Mouse (Mus musculus) right cerebral cortex, postnatal 36 days (tissue): ENCODE data around the gene Grap2.

Experiments used
- DNase-seq, 2 experiments: peaks; one replicate each; pipeline ENCODE4 v3.0.0; 2022; ENCODE audit warnings: low spot score in 2 of 2, mixed read lengths in 1 of 2

Gene Grap2

GRCm38 (mm10) chr15:80599843-80600242 is 27.4 kb downstream of the Grap2 start:
- DNase-seq, result no peak

DNA sequence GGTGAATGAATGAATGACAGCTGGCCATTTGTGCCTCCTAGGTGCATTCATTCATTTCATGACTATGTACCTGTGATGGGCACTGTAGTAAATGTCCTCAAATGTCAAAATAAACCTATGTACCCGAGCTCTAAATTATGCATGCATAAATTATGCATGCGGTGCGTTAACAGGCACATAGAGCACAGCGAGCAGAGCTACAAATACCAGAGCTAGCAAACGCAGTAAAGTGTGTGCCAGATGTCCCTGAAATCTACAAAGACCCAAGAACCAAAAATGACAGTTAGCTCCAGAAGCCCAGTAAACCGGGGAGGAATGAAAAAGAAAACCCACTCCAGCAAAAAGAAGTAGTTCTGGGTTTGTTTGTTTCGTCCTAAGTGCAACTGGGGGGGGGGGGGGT is 29.1 kb downstream of the Grap2 start:
- no peak for DNase-seq

- no peak for DNase-seq
Measured at GRCm38 (mm10) chr15:80602487-80602886, 30.1 kb downstream of the Grap2 start.

DNA sequence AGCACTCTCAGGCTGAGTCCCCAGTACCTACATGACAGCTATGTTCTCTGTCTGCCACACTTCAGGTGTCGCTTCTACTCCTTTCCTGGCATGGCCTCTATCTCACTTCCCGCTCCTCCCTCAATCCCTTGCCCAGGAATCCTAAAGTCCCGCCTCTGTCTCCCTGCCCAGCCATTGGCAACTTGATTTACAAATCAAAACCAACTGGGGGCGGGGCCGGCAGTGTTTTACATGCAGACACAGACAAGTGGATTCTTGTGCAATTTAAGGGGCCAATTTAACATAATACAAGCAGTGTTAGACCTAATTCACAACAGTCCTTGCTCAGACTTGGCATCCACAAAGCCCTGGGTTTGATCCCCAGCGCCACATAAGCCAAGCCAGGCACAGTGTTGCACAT is 31.6 kb downstream of the Grap2 start:
- DNase-seq, result no peak

DNA sequence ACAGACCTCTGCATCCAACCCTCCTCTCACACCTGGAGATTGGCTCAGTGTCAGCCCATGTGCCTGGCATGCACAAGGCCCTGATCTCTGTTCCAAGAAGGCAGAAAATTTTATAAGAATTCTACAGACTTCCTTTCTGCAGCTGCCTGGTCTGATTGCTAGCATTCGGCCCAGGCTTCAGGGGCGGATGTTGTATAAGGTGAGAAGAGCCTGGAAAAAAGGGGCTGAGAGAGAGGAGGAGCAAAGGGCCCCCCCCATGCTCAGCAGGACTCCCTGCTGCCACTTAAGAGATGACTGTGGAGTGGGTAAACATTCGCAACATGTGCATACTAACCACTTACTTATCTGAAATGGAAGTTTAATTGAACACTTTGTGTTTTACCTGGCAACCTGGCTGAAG is 35.6 kb downstream of the Grap2 start:
- no peak for DNase-seq

- DNase-seq, result no peak
Measured at GRCm38 (mm10) chr15:80610335-80610734, 37.9 kb downstream of the Grap2 start.

DNA sequence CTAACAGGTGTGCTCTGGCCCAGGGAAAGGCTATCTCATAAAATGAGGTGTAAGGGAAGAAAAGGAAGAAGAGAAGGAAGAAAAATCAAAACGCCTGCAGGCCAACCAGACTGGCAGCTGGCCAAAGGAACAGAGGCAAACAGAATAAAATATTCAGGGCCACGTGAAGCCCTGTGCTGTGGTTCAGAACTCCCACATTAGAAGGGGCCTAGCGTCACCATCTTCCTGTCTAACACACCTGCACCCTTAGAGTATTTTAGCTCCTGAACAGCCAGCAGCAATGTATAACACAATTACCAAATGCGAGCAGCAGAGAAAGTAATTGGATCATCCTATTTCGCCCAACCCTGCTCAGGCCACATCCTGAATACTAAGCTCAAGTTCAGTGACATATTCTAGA is 39.1 kb downstream of the Grap2 start:
- no peak for DNase-seq

DNA sequence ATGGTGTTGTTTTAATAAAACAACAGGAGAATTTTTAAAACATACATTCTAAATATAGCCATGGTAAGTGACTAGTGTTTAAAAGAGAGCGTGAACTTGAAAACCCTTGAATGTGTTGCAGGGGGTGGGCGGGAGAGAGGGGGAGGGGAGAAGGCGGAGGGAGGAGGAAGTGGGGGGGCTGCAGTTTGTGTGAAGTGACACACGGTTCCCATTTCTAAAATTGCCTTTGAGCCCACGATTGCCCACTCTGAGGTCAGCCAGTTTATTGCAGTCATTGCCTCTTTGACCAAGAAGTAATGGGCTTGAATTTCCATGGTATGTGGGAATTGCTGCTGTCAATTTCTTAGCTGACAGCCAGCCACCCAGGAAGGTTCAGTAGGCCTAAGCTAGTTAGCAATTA is 41.5 kb downstream of the Grap2 start:
- no peak for DNase-seq

DNA sequence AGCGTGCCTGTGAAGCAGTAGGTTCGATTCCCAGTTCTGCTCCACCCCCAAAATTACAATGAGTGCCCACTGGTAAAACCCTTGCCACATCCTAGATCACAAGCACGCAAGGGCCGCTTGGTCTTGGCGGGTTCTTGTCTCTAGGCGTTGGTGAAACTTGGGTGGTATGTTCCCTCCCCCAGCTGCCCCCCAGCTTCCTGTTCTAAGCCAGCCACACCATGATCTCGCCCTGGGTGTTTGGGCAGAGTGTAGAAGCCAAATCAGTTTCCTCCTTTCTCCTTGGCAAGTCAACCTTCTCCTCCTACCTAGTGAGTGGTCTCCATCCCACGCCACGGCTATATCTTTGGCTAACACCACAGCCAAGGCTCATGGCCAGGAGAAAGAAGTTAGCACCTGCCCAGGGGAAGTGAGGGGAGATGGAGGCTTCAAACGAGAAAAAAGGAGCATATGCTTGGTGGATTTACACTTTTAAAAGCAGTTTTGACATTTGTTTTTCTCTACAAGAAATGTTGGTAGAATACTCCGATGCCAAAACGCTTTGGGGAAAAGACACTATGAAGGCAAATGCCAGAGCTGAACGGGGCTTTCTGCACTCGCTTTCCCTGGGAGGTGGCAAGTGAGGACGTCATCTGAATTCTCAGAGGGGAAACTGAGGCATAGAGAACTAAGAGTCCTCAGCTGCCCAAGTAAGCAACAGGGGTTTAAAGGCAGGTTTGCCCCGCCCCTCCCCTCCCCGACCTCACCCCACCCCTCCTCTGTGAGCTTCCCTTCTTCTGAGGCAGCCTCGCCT is 42.3 kb downstream of the Grap2 start:
- DNase-seq, result no peak

GRCm38 (mm10) chr15:80615290-80615570 is 42.8 kb downstream of the Grap2 start:
- DNase-seq, result no peak

- no peak for DNase-seq
Measured at GRCm38 (mm10) chr15:80615636-80616383, 43.4 kb downstream of the Grap2 start.

DNA sequence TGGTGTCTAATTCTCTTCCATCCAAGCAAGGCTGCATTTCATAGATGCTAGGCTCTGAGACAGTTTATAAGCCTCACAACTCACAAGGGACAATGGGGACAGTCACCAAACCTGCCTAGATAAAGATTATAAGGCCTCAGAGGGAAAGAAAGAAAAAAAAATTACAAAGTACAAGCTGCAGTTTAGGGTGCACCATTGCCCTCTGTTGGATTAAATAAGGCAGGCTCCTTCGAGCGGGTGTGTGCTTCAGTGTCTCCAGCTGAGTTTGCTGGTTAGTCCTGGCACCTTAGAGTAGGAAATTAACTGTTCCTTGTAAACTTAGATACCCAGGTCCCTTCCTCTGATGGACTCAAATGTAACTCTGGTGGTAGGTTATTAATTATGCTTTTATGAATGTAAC is 45.4 kb downstream of the Grap2 start:
- DNase-seq, result no peak

DNA sequence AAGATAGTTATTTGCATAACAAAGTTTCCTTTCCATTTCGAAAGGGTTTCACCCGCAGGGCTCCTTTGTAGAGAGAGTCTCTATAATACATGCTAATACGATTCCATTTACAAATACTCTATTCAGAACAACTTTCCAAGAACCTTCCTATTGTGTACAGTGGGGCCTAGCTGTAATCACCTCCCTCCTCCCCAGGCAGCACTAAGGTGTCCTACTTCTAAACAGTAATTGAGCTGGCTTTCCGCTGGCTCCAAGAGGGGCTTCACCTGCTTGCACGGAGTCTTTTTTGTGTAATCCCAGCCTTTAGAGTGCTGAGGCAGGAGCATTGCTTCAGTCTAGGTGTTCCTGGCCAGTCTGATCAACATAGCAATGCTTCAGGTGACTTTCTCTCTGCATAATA is 46.8 kb downstream of the Grap2 start:
- no peak for DNase-seq

GRCm38 (mm10) chr15:80619786-80620185 is 47.4 kb downstream of the Grap2 start:
- no peak for DNase-seq

GRCm38 (mm10) chr15:80620371-80620770 is 48.0 kb downstream of the Grap2 start:
- no peak for DNase-seq

DNA sequence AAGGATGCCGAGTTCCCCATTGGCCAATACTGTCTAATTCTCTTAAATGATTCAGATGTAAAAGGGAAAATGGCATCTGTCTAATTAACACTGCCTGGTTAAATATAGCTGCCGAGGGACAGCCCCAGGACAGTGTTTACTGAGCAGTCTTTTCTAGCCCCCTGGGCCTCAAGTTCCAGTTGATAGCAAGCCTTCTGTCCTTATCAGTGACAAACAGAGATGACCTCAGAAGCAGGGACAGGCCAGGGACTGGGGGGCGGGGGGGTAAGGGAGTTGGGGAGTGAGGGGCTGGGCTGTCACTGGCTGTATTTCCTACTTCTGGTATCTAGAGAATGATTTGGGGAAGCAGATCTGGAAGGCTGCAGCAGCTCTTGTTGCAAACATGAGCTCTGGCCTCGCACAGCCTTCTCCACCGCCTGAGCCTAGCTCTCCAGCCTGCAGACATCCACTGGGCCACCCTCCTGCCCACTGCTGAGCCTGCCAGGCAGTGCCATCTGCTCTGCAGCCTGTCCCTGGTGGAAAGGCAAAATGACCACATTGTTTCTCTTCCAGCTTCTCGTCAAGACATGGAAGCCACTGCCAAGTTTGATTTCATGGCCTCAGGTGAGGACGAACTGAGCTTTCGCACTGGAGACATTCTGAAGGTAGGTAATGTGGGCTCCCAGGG is 50.9 kb downstream of the Grap2 start:
- DNase-seq, result no peak

GRCm38 (mm10) chr15:80626472-80626871 is 54.1 kb downstream of the Grap2 start:
- DNase-seq, result no peak

- DNase-seq, result no peak
Measured at GRCm38 (mm10) chr15:80630147-80630546, 57.8 kb downstream of the Grap2 start.

GRCm38 (mm10) chr15:80630711-80631110 is 58.3 kb downstream of the Grap2 start:
- DNase-seq, result no peak

- DNase-seq, result no peak
Measured at GRCm38 (mm10) chr15:80631311-80631710, 58.9 kb downstream of the Grap2 start.

DNA sequence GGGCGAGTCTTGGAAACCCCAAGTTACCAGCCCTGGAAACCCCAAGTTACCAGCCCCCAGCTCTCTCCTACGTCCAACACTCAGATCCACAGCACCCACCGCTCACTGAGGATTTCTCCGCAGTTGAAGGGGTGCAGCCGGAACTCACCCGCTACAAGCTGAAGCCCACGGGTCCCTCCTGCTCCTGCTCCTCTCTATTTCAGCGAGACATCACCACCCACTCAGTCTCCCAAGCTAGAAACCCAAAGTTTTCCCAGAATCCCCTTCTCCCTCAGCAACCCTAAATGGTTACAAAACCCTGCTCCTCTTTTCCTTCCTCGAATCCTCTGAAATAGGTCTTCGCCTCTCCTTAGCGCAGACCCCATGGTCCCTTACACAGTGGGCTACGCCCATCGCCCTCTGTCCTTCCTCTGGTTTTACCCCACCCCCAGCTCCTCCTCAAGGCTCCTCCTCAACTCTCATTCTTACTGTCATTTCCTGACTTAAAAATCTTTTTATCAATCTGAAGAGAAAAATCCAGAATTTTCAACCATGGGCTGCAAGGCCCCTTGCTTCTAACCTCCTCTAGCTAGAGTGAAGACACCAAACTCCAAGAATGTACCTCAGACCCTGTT is 60.0 kb downstream of the Grap2 start:
- DNase-seq, result peak; percentile 52 to 86

- peak; percentile 67 to 85 for DNase-seq
Measured at GRCm38 (mm10) chr15:80634391-80635193, 62.2 kb downstream of the Grap2 start.
